Mouse (Mus musculus) testis, adult 2 months (tissue): ENCODE results near the gene Gpr61. TPM values are rescaled to one million over a fixed set of nuclear protein-coding genes. Genes with fewer than 3 reads are reported as not detected.

Experiments used
- H3K27ac ChIP-seq: fragments of 200-500 bp; 2 replicates; pipeline ENCODE4 v1.5.1; 2012; ENCODE audit warnings: low read depth, low read length; ENCODE audit not compliant: control insufficient read depth, insufficient read depth
- H3K27me3 ChIP-seq: fragments of 200-500 bp; 2 replicates; pipeline ENCODE4 v1.6.1; 2012; ENCODE audit warnings: mild to moderate bottlenecking, low read length, moderate library complexity; ENCODE audit not compliant: control insufficient read depth, insufficient read depth
- H3K36me3 ChIP-seq: fragments of 200-500 bp; 2 replicates; pipeline ENCODE4 v1.6.1; 2012; ENCODE audit warnings: mild to moderate bottlenecking, low read length; ENCODE audit not compliant: control insufficient read depth, insufficient read depth
- H3K4me1 ChIP-seq: fragments of 200-500 bp; 2 replicates; pipeline ENCODE4 v1.6.1; 2012; ENCODE audit warnings: low read length; ENCODE audit not compliant: control insufficient read depth, insufficient read depth
- H3K4me3 ChIP-seq: fragments of 200-500 bp; 2 replicates; pipeline ENCODE4 v1.5.1; 2012; ENCODE audit warnings: low read depth, mild to moderate bottlenecking, low read length, moderate library complexity, mixed read lengths; ENCODE audit not compliant: control insufficient read depth
- CTCF ChIP-seq: fragments of 200-500 bp; IDR thresholded peaks from 2 replicates; pipeline ENCODE4 v1.5.1; 2012; ENCODE audit warnings: low read depth, mild to moderate bottlenecking, inconsistent platforms, low read length, moderate library complexity; ENCODE audit not compliant: control insufficient read depth, insufficient read depth, insufficient replicate concordance
- POLR2A ChIP-seq: fragments of 200-500 bp; IDR thresholded peaks from 2 replicates; pipeline ENCODE4 v1.6.1; 2012; ENCODE audit warnings: low read depth, mild to moderate bottlenecking, inconsistent platforms, low read length, moderate library complexity; ENCODE audit not compliant: control insufficient read depth
- polyA plus RNA-seq: library from polyadenylated mRNA; depleted of rRNA; stranded (reverse); fragments of >200 nt; gene quantifications from 2 replicates; pipeline ENCODE4 v1.2.3, GENCODE M21; 2012

Gene Gpr61
- polyA plus RNA-seq, 1 experiment, result 1.5 TPM

DNA sequence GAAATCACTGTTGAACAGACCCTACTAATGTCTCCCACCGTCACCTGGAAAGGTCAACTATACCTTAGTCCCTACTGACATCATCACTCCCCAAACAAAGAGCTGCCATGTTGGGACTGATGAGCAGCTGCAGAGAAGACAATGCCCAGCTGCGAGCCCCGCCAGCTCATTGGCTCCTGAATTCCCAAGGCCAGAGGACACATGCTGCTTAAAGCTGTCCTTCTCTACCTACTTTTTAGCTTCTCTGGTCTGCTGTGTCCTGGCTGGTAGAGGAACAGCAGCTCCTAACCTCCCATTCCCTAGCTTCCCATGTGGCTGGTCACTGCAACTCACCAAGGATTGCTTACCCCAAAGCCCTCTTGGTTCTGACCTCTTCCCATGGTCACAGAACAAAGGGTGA, 2.4 kb downstream of the Gpr61 start:
- no peak overlapping the region for H3K4me3 ChIP-seq
- TF ChIP-seq POLR2A, result no peak
- no peak for TF ChIP-seq CTCF
- H3K27me3 ChIP-seq, result no peaks in the 10 kb centered on the region
- H3K36me3 ChIP-seq, result no peaks in the 10 kb centered on the region
- no peak overlapping the region for H3K27ac ChIP-seq
- H3K4me1 ChIP-seq, result peaks cover 19% of the 10 kb centered on the region

DNA sequence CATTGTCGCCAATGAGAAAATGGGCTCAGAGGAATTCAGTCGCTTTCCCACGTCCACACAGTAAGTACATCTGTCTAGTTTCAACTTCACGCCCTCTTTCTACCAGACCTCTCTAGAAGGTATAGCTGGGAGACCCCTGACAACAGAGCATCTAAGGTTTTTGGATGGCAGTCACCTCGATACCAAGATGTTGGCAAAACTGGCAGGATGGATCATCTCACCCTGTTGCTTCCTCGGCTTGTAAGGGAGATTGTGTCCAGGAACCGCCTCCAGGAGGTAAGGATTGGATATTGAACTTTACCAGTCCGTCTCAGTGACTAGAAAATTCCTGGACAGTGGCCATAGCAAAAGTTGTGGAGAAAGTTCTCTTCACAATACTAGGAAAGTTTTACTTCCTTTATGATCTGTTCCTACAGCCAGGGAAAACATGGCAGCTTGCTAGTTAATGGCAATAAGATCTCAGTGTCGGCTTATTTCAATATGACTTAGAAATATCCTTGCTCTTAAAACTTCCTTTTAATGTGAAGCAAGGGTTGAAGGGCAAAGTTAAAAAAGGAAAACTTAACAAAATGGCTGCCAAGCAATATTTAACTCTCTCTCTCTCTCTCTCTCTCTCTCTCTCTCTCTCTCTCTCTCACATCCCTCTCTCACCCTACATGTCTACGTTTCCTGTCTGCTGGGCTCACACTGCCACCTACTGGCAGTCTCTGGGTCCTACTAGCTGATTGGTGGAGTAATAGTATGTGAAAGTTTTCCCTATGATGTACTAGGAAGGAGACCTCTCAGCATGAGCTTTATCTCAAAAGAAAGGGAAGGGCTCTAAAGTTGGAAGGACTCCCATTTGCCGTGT, 7.1 kb downstream of the Gpr61 start:
- TF ChIP-seq POLR2A (no peak), CTCF (peak; percentile 60; the same call in 1 of the 2 replicates)
- Histone ChIP-seq H3K4me1 (peaks cover 19% of the 10 kb centered on the region), H3K27me3 (no peaks in the 10 kb centered on the region), H3K36me3 (no peaks in the 10 kb centered on the region), H3K27ac (no peak overlapping the region), H3K4me3 (peak overlapping the region; percentile 48)

GRCm38 (mm10) chr3:108146671-108147070, 8.0 kb downstream of the Gpr61 start:
- Histone ChIP-seq H3K36me3 (no peaks in the 10 kb centered on the region), H3K27me3 (no peaks in the 10 kb centered on the region), H3K27ac (peak overlapping the region; percentile 92), H3K4me1 (peaks cover 19% of the 10 kb centered on the region), H3K4me3 (peak overlapping the region; percentile 98)
- TF ChIP-seq CTCF (no peak), POLR2A (no peak)

GRCm38 (mm10) chr3:108145534-108146445, 8.9 kb downstream of the Gpr61 start, which contains the start of gene Gnai3:
Gene Gnai3 (minus strand): TSS chr3:108146146.
- peak within 1 kb of the TSS; percentile 98 for H3K4me3 ChIP-seq
- H3K36me3 ChIP-seq, result no peaks in the 10 kb centered on the region
- TF ChIP-seq CTCF, result no peak
- peak; percentile 100 for TF ChIP-seq POLR2A
- peaks cover 12% of the 10 kb centered on the region for H3K4me1 ChIP-seq
- peak within 1 kb of the TSS; percentile 92 for H3K27ac ChIP-seq
- no peaks in the 10 kb centered on the region for H3K27me3 ChIP-seq

GRCm38 (mm10) chr3:108140786-108141185, 13.9 kb downstream of the Gpr61 start:
- Histone ChIP-seq H3K27ac (no peak overlapping the region), H3K36me3 (no peaks in the 10 kb centered on the region), H3K4me3 (no peak overlapping the region), H3K4me1 (no peaks in the 10 kb centered on the region; the same call in 1 of the 2 replicates), H3K27me3 (no peaks in the 10 kb centered on the region)
- TF ChIP-seq POLR2A (no peak), CTCF (no peak)

DNA sequence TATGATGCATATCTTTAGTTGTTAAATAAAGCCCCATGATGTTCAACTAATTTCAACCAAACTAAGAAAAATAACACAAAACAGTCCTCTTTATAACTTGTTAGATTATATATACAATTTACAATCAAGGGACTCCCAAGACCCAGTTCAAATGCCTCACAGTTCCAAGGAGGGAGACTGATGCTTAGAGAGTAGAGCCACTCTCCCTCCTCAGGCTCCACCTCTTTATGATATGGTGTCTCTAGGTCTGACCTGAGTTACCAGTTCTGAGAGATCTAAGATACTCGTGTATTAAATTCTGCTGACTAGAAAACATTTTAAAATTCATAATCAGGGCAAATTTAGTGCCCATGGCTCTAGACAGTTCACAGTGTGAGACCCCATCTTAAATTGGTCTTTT, 15.6 kb downstream of the Gpr61 start:
- Histone ChIP-seq H3K36me3 (no peaks in the 10 kb centered on the region), H3K4me3 (no peak overlapping the region), H3K4me1 (no peaks in the 10 kb centered on the region; the same call in 1 of the 2 replicates), H3K27ac (no peak overlapping the region), H3K27me3 (no peaks in the 10 kb centered on the region)
- TF ChIP-seq CTCF, result no peak
- TF ChIP-seq POLR2A, result no peak

- no peaks in the 10 kb centered on the region for H3K27me3 ChIP-seq
- H3K4me1 ChIP-seq, result no peaks in the 10 kb centered on the region; the same call in 1 of the 2 replicates
- no peak overlapping the region for H3K27ac ChIP-seq
- H3K36me3 ChIP-seq, result no peaks in the 10 kb centered on the region
- TF ChIP-seq POLR2A (no peak), CTCF (no peak)
- no peak overlapping the region for H3K4me3 ChIP-seq
Observed at GRCm38 (mm10) chr3:108134701-108135100, 20.0 kb downstream of the Gpr61 start.
